Mouse (Mus musculus) lung, postnatal 0 days (tissue): ENCODE data around the gene Tmem117. TPM values are rescaled to one million over a fixed set of nuclear protein-coding genes. Genes with fewer than 3 reads are reported as not detected.

Experiments
- ATAC-seq: fragments of 200-750 bp; cut with Nextera tagmentation; 2 replicates; pipeline ENCODE4 v1.8.0; 2017; ENCODE audit warnings: moderate library complexity
- DNase-seq: peaks from one replicate; pipeline ENCODE4 v3.0.0-alpha.2; 2016; ENCODE audit warnings: low spot score
- H3K27ac ChIP-seq: fragments of 300-500 bp; sonication (generic); 2 replicates; pipeline ENCODE4 v1.5.1; 2014; ENCODE audit warnings: antibody characterized with exemption, mild to moderate bottlenecking, low read length, mixed read lengths
- H3K27me3 ChIP-seq: fragments of 300-500 bp; sonication (generic); replicated peaks from 2 replicates; pipeline ENCODE4 v1.6.1; 2014; ENCODE audit warnings: low read length, mixed read lengths; ENCODE audit not compliant: insufficient read depth
- H3K36me3 ChIP-seq: fragments of 300-500 bp; sonication (generic); 2 replicates; pipeline ENCODE4 v1.6.1; 2014; ENCODE audit warnings: low read length, mixed read lengths; ENCODE audit not compliant: insufficient read depth
- H3K4me1 ChIP-seq: fragments of 300-500 bp; sonication (generic); 2 replicates; pipeline ENCODE4 v1.6.1; 2014; ENCODE audit warnings: antibody characterized with exemption, low read depth, low read length, mixed read lengths; ENCODE audit not compliant: insufficient read depth
- H3K4me2 ChIP-seq: fragments of 300-500 bp; sonication (generic); replicated peaks from 2 replicates; pipeline ENCODE4 v1.6.1; 2014; ENCODE audit warnings: low read depth, mild to moderate bottlenecking, low read length, moderate library complexity, mixed read lengths
- H3K4me3 ChIP-seq: fragments of 300-500 bp; sonication (generic); 2 replicates; pipeline ENCODE4 v1.5.1; 2014; ENCODE audit warnings: low read depth, low read length
- H3K9ac ChIP-seq: fragments of 300-500 bp; sonication (generic); replicated peaks from 2 replicates; pipeline ENCODE4 v1.6.1; 2014; ENCODE audit warnings: low read depth, mild to moderate bottlenecking
- H3K9me3 ChIP-seq: fragments of 300-500 bp; sonication (generic); 2 replicates; pipeline ENCODE4 v1.6.1; 2016; ENCODE audit warnings: low read length, mixed read lengths
- CTCF ChIP-seq: IDR thresholded peaks from 2 replicates; pipeline ENCODE4 v1.5.1; 2016; ENCODE audit warnings: antibody characterized with exemption, mild to moderate bottlenecking
- EP300 ChIP-seq: IDR thresholded peaks from 2 replicates; pipeline ENCODE4 v1.6.1; 2016; ENCODE audit warnings: antibody characterized with exemption, mild to moderate bottlenecking, control low read depth
- WGBS: fragments of 180-500 bp; shearing (Covaris S2); extraction: QIAGEN DNeasy Blood & Tissue Kit; methylation state at CpG from one replicate; pipeline ENCODE4 v1.1.7; 2014; 5-methylcytosine and 5-hydroxymethylcytosine counted together
- polyA plus RNA-seq: library from polyadenylated mRNA; unstranded; fragments of >200 nt; fragmentation: Nextera tagmentation; extraction: Ambion mirVana; gene quantifications from 2 replicates; pipeline ENCODE4 v1.2.1, GENCODE M21; 2015

Gene Tmem117
- polyA plus RNA-seq, 1 experiment from 2014 or later: 3.3 TPM

DNA sequence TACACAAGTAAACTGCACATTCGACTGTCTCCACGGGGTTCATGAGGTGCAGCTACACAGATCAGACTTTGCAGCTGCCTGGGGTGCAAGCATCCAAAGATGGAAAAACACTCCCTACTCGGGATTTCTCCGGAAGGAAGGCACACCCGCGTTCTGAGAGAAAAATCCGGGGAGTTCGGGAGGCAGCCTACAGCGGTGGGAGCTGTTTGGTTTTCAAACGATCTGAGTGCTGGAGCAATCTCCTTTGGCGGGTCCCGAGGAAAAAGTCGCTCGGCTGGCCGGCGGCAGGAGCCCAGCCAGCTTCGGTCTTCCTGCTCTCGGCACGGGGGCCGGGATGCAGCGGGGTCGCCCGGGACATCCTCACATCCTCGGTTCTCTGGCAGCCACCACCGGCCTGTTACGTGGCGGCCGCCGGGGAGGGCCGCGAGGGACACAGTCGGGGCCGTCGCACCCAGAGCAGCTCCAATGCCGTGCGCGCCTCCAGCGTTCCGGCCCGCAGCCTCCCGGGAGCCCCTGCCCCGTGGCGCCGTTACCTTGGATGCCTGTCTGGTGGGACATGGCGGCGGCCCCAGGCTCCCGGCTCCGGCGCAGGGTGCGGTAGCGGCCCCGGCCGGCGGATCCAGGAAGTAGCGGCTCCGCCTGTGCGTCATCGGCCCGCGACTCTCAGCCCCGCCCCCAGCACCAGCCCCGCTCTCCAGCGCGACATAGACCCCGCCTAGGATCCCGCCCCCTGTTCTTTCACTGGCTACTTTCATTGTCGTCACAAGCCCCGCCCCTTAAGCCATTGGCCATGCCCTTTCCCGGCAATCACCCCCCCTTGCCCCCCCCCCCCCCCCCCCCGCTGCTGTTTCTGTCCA lies 39.6 kb upstream of the Tmem117 start, which contains the start of gene Twf1:
Gene Twf1 (minus strand): TSS at position 671 of the 857 bp plus-strand sequence.
- peak within 1 kb of the TSS; percentile 98 for H3K4me3 ChIP-seq
- peak within 1 kb of the TSS; percentile 77 for H3K4me2 ChIP-seq
- ATAC-seq (peak; percentile 100), DNase-seq (peak; percentile 99)
- no peaks in the 10 kb centered on the region for H3K9me3 ChIP-seq
- 3% methylated on average over 56 of the region's 70 CpGs for WGBS
- H3K27ac ChIP-seq: peak within 1 kb of the TSS; percentile 87
- peak within 1 kb of the TSS; percentile 97 for H3K9ac ChIP-seq
- H3K4me1 ChIP-seq: no peaks in the 10 kb centered on the region
- no peaks in the 10 kb centered on the region for H3K27me3 ChIP-seq
- H3K36me3 ChIP-seq: no peaks in the 10 kb centered on the region; the same call in 1 of the 2 replicates
- TF ChIP-seq CTCF (peak; percentile 43), EP300 (no peak)

DNA sequence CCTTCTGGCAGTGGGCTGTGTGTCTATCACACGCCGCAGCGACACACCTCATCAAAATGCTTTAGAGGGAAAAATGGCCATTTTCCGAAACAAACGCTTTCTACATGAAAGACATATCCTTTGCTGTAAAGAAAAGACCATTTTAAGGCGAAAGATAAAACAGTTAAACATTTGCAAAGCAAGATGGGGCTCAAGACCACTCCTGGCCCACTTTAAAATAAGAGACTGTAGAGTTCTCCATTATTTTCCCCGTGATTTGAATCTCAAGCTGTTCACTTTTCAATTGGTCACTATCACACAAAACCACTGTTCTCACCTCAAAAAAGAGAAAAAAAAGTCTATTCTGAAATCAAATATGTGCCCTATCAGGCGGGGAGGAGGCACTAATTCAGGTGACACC lies 38.9 kb upstream of the Tmem117 start:
- TF ChIP-seq EP300: 0 out of 2 replicates have a peak, but pooled peaks have one; percentile 11
- TF ChIP-seq CTCF: no peak
- Histone ChIP-seq H3K4me1 (no peaks in the 10 kb centered on the region), H3K9me3 (no peaks in the 10 kb centered on the region), H3K27me3 (no peaks in the 10 kb centered on the region), H3K9ac (no peak overlapping the region), H3K4me2 (peak overlapping the region; percentile 51), H3K27ac (peak overlapping the region; percentile 35; the same call in 1 of the 2 replicates), H3K4me3 (peak overlapping the region; percentile 98), H3K36me3 (no peaks in the 10 kb centered on the region)
- ATAC-seq (no peak), DNase-seq (no peak)
- WGBS: 9% methylated on average over 8 of the region's 8 CpGs

DNA sequence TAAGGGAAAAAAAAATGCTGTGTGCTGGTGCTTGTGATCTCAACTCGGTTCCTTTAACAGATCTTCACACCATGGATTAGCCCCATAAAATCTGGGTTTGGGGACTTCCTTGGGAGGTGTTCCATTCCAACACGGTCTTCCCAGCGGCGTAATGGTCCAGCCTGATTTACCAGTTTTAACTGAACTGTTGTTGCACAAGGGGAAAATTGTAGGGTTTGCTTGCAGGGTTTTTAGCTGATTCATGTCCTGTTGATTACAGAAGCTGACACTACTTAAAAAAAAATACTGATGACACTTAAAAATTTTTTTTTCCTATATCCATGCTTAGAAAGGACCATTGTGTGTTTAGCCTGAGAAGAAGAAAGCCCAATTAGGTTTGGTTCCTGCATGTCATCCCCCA lies 37.7 kb upstream of the Tmem117 start:
- DNase-seq (no peak), ATAC-seq (no peak)
- H3K4me2 ChIP-seq: no peak overlapping the region
- no peaks in the 10 kb centered on the region for H3K27me3 ChIP-seq
- no peak overlapping the region for H3K27ac ChIP-seq
- no peaks in the 10 kb centered on the region for H3K9me3 ChIP-seq
- no peak overlapping the region for H3K4me3 ChIP-seq
- no peak overlapping the region for H3K9ac ChIP-seq
- H3K36me3 ChIP-seq: no peaks in the 10 kb centered on the region
- WGBS: 81% methylated on average over 4 of the region's 4 CpGs
- H3K4me1 ChIP-seq: no peaks in the 10 kb centered on the region
- TF ChIP-seq EP300 (no peak), CTCF (no peak)

DNA sequence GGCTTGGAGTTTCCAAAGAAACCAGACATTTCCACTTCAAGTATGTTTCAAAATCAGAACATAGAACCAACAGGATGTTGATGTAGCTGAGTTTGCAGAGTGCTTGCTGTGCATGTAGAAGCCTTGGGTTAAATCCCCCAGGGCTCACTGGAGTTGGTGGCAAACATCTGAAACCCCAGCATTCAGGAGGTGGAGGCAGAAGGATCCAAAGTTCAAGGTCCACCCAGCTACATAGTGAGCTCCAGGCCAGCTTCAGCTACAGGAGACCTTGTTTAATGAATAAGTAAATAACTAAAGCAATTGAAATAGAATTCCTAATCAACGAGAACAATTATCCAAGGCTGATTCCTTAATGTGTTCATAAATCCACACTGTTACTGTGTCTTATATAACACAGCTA lies 35.4 kb upstream of the Tmem117 start:
- H3K27ac ChIP-seq: no peak overlapping the region
- no peaks in the 10 kb centered on the region for H3K9me3 ChIP-seq
- 62% methylated on average over 1 of the region's 1 CpGs for WGBS
- H3K27me3 ChIP-seq: no peaks in the 10 kb centered on the region
- no peaks in the 10 kb centered on the region for H3K36me3 ChIP-seq
- no peaks in the 10 kb centered on the region for H3K4me1 ChIP-seq
- no peak overlapping the region for H3K4me3 ChIP-seq
- TF ChIP-seq CTCF: no peak
- no peak for TF ChIP-seq EP300
- ATAC-seq (no peak), DNase-seq (no peak)
- H3K9ac ChIP-seq: no peak overlapping the region
- H3K4me2 ChIP-seq: no peak overlapping the region

DNA sequence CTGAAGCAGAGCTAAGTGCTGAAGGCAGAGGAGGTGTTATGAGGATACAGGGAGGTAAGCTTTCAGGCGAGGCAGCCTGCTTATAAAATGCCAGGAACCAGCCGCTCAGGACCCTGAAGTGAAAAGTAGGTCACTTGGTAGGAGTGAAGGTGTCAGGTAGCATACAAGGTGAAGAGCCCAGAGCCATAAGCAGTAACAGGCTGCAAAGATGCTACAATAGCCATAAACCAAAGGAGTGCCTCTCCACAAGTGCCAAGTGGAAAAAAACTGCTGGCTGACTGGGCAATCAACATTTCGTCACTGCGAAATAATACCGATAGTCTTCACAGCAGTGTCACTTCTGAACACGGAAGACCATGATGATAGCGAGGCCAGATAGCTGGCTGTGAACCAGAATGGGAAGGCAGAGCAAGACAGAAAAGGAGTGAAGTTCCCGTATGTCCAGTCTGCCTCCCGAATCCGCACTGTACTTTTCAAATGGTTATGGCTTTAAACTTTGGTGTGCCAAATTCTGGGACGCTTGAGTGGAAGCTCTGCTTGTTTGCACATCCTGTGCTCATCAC lies 28.8 kb upstream of the Tmem117 start:
- no peak overlapping the region for H3K27ac ChIP-seq
- H3K9me3 ChIP-seq: no peaks in the 10 kb centered on the region
- H3K4me1 ChIP-seq: no peaks in the 10 kb centered on the region
- DNase-seq (no peak), ATAC-seq (no peak)
- no peak overlapping the region for H3K4me2 ChIP-seq
- 70% methylated on average over 11 of the region's 11 CpGs for WGBS
- no peak overlapping the region for H3K9ac ChIP-seq
- 0 out of 2 replicates have a peak, but pooled peaks cover 4% of the 10 kb centered on the region for H3K27me3 ChIP-seq
- no peak overlapping the region for H3K4me3 ChIP-seq
- TF ChIP-seq CTCF: no peak
- TF ChIP-seq EP300: no peak
- no peaks in the 10 kb centered on the region for H3K36me3 ChIP-seq

DNA sequence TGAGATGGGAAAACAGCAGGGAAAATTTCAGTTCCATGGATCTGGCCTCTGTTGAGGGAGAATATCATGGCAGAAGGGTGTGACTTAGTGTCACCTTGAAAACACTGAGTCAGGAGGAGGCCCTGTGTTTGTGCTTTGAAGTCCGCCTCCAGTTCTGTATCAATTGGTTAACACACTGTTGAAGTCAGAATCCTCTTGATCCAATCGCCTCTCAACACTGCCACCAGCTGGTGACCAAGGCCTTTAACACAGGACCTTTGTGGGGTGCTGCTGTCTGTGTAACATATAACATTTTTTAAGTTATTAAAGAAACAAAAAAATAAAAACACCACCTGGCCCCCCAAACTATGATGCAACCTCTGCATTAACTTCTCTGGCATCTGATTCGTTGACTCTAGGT lies 27.7 kb upstream of the Tmem117 start:
- Histone ChIP-seq H3K4me3 (no peak overlapping the region), H3K27ac (no peak overlapping the region), H3K9me3 (no peaks in the 10 kb centered on the region), H3K36me3 (no peaks in the 10 kb centered on the region), H3K9ac (no peak overlapping the region), H3K4me1 (no peaks in the 10 kb centered on the region), H3K4me2 (no peak overlapping the region), H3K27me3 (0 out of 2 replicates have a peak, but pooled peaks cover 4% of the 10 kb centered on the region)
- TF ChIP-seq CTCF: peak; percentile 75
- no peak for TF ChIP-seq EP300
- WGBS: 16% methylated on average over 3 of the region's 3 CpGs
- ATAC-seq (peak; percentile 53), DNase-seq (peak; percentile 73)
